Mouse (Mus musculus) embryonic facial prominence, embryonic 13.5 days (tissue): Measurements from ENCODE around the gene Met. TPM values are rescaled to one million over a fixed set of nuclear protein-coding genes. Genes with fewer than 3 reads are reported as not detected.

Experiments
- ATAC-seq: fragments of 200-750 bp; cut with Nextera tagmentation; 2 replicates; pipeline ENCODE4 v1.8.0; 2017; ENCODE audit warnings: low read depth; ENCODE audit not compliant: insufficient number of reproducible peaks, insufficient read depth, low FRiP score, low TSS enrichment
- H3K27ac ChIP-seq: fragments of 300-500 bp; sonication (generic); 2 replicates; pipeline ENCODE4 v1.5.1; 2015; ENCODE audit warnings: moderate library complexity, mild to moderate bottlenecking, inconsistent platforms
- H3K27me3 ChIP-seq: fragments of 300-500 bp; sonication (generic); 2 replicates; pipeline ENCODE4 v1.6.1; 2015; ENCODE audit warnings: mild to moderate bottlenecking, inconsistent platforms
- H3K36me3 ChIP-seq: fragments of 300-500 bp; sonication (generic); 2 replicates; pipeline ENCODE4 v1.6.1; 2015; ENCODE audit warnings: mild to moderate bottlenecking, inconsistent platforms
- H3K4me1 ChIP-seq: fragments of 300-500 bp; sonication (generic); 2 replicates; pipeline ENCODE4 v1.6.1; 2015; ENCODE audit warnings: inconsistent platforms
- H3K4me2 ChIP-seq: fragments of 300-500 bp; sonication (generic); 2 replicates; pipeline ENCODE4 v1.6.1; 2015; ENCODE audit warnings: moderate library complexity, mild to moderate bottlenecking, inconsistent platforms
- H3K4me3 ChIP-seq: fragments of 300-500 bp; sonication (generic); 2 replicates; pipeline ENCODE4 v1.5.1; 2015; ENCODE audit warnings: mild to moderate bottlenecking, inconsistent platforms
- H3K9ac ChIP-seq: fragments of 300-500 bp; sonication (generic); 2 replicates; pipeline ENCODE4 v1.6.1; 2015; ENCODE audit warnings: mild to moderate bottlenecking, inconsistent platforms
- H3K9me3 ChIP-seq: fragments of 300-500 bp; sonication (generic); 2 replicates; pipeline ENCODE4 v1.6.1; 2016; ENCODE audit warnings: inconsistent platforms
- WGBS: fragments of 180-500 bp; shearing (Covaris S2); methylation state at CpG from one replicate; pipeline ENCODE4 v1.1.7; 2015; ENCODE audit warnings: mixed read lengths; 5-methylcytosine and 5-hydroxymethylcytosine counted together
- polyA plus RNA-seq: library from polyadenylated mRNA; unstranded; fragments of >200 nt; fragmentation: Nextera tagmentation; extraction: Ambion mirVana; gene quantifications from 2 replicates; pipeline ENCODE4 v1.2.1, GENCODE M21; 2015

Met gene
- polyA plus RNA-seq, 1 experiment from 2014 or later, result 3.3 TPM

- H3K9me3 ChIP-seq, result no peaks in the 10 kb centered on the region
- ATAC-seq, result no peak
- H3K9ac ChIP-seq, result no peak overlapping the region
- H3K27me3 ChIP-seq, result no peaks in the 10 kb centered on the region
- 21% methylated on average over 3 of the region's 3 CpGs for WGBS
- no peak overlapping the region for H3K4me2 ChIP-seq
- H3K36me3 ChIP-seq, result no peaks in the 10 kb centered on the region
- no peak overlapping the region for H3K4me3 ChIP-seq
- no peak overlapping the region for H3K27ac ChIP-seq
- no peaks in the 10 kb centered on the region for H3K4me1 ChIP-seq
These were observed 157.8 kb downstream of the Met start for GRCm38 (mm10) chr6:17621436-17621835.

Other genes starting within 250 kb of the Met start
- gene Cav2, start 182.6 kb upstream of the Met start, polyA plus RNA-seq, result 15.6 and 15.8 TPM in 2 replicates
- 77.5 and 88.7 TPM in 2 replicates for gene Cav1, start 157.5 kb upstream of the Met start, polyA plus RNA-seq
- gene Capza2, start 172.4 kb downstream of the Met start, polyA plus RNA-seq, result 191 and 213 TPM in 2 replicates
- gene St7, start 229.1 kb downstream of the Met start, polyA plus RNA-seq, result 25.7 and 26.5 TPM in 2 replicates